Mouse (Mus musculus) lung, embryonic 14.5 days (tissue): ENCODE results near the gene Pip4k2a. TPM values are rescaled to one million over a fixed set of nuclear protein-coding genes. Genes with fewer than 3 reads are reported as not detected.
A peak's percentile ranks its signal among the peaks of the same experiment; 100 is the strongest.

Experiments
- ATAC-seq: fragments of 200-750 bp; cut with Nextera tagmentation; 2 replicates; pipeline ENCODE4 v1.8.0; 2017; ENCODE audit warnings: mild to moderate bottlenecking, moderate TSS enrichment, moderate library complexity; ENCODE audit not compliant: insufficient read depth
- DNase-seq: peaks from one replicate; pipeline ENCODE4 v3.0.0-alpha.2; 2015
- H3K27ac ChIP-seq: fragments of 300-500 bp; sonication (generic); 2 replicates; pipeline ENCODE4 v1.5.1; 2014; ENCODE audit warnings: low read depth, mild to moderate bottlenecking, moderate library complexity
- H3K27me3 ChIP-seq: fragments of 300-500 bp; sonication (generic); 2 replicates; pipeline ENCODE4 v1.6.1; 2014; ENCODE audit warnings: low read length, control low read depth; ENCODE audit not compliant: insufficient read depth
- H3K36me3 ChIP-seq: fragments of 300-500 bp; sonication (generic); 2 replicates; pipeline ENCODE4 v1.6.1; 2014; ENCODE audit warnings: control low read depth; ENCODE audit not compliant: insufficient read depth
- H3K4me1 ChIP-seq: fragments of 300-500 bp; sonication (generic); 2 replicates; pipeline ENCODE4 v1.6.1; 2014; ENCODE audit warnings: antibody characterized with exemption, control low read depth; ENCODE audit not compliant: insufficient read depth
- H3K4me2 ChIP-seq: fragments of 300-500 bp; sonication (generic); 2 replicates; pipeline ENCODE4 v1.6.1; 2014; ENCODE audit warnings: mild to moderate bottlenecking
- H3K4me3 ChIP-seq: fragments of 300-500 bp; sonication (generic); 2 replicates; pipeline ENCODE4 v1.5.1; 2014; ENCODE audit warnings: low read depth, low read length
- H3K9ac ChIP-seq: fragments of 300-500 bp; sonication (generic); 2 replicates; pipeline ENCODE4 v1.6.1; 2014
- H3K9me3 ChIP-seq: fragments of 300-500 bp; sonication (generic); 2 replicates; pipeline ENCODE4 v1.6.1; 2016; ENCODE audit warnings: low read depth, low read length, control low read depth
- CTCF ChIP-seq: IDR thresholded peaks from 2 replicates; pipeline ENCODE4 v1.5.1; 2016; ENCODE audit warnings: antibody characterized with exemption, low read depth
- whole genome bisulfite sequencing: fragments of 180-500 bp; shearing (Covaris S2); extraction: QIAGEN DNeasy Blood & Tissue Kit; methylation state at CpG from one replicate; pipeline ENCODE4 v1.1.7; 2014; 5-methylcytosine and 5-hydroxymethylcytosine counted together
- polyA plus RNA-seq: library from polyadenylated mRNA; unstranded; fragments of >200 nt; fragmentation: Nextera tagmentation; extraction: Ambion mirVana; gene quantifications from 2 replicates; pipeline ENCODE4 v1.2.1, GENCODE M21; 2014

Pip4k2a gene
- polyA plus RNA-seq, 1 experiment from 2014 or later, result 10.2 TPM

GRCm38 (mm10) chr2:18948741-18949140 lies 49.2 kb downstream of the Pip4k2a start:
- no peaks in the 10 kb centered on the region for H3K9me3 ChIP-seq
- no peak for TF ChIP-seq CTCF
- 76% methylated on average over 7 of the region's 7 CpGs for WGBS
- no peak overlapping the region for H3K27ac ChIP-seq
- no peaks in the 10 kb centered on the region for H3K27me3 ChIP-seq
- H3K36me3 ChIP-seq, result no peaks in the 10 kb centered on the region
- no peak overlapping the region for H3K4me3 ChIP-seq
- H3K4me1 ChIP-seq, result peaks cover 7% of the 10 kb centered on the region
- no peak overlapping the region for H3K9ac ChIP-seq
- no peak overlapping the region for H3K4me2 ChIP-seq
- DNase-seq (no peak), ATAC-seq (no peak)

GRCm38 (mm10) chr2:18947669-18948459 lies 50.1 kb downstream of the Pip4k2a start:
- Histone ChIP-seq H3K4me2 (no peak overlapping the region), H3K27ac (peak overlapping the region; percentile 28; the same call in 1 of the 2 replicates), H3K36me3 (no peaks in the 10 kb centered on the region), H3K9ac (no peak overlapping the region), H3K27me3 (no peaks in the 10 kb centered on the region), H3K4me3 (no peak overlapping the region), H3K4me1 (peaks cover 13% of the 10 kb centered on the region), H3K9me3 (no peaks in the 10 kb centered on the region)
- DNase-seq (peak; percentile 66), ATAC-seq (0 out of 2 replicates have a peak, but pooled peaks have one; percentile 16)
- WGBS, result 50% methylated on average over 7 of the region's 7 CpGs
- no peak for TF ChIP-seq CTCF

- Histone ChIP-seq H3K4me3 (no peak overlapping the region), H3K9ac (no peak overlapping the region), H3K9me3 (no peaks in the 10 kb centered on the region), H3K4me1 (peaks cover 10% of the 10 kb centered on the region), H3K27me3 (no peaks in the 10 kb centered on the region), H3K27ac (no peak overlapping the region), H3K36me3 (no peaks in the 10 kb centered on the region), H3K4me2 (no peak overlapping the region)
- TF ChIP-seq CTCF, result no peak
- WGBS, result 68% methylated on average over 1 of the region's 1 CpGs
- DNase-seq (no peak), ATAC-seq (no peak)
Observed at GRCm38 (mm10) chr2:18945438-18945837, 52.5 kb downstream of the Pip4k2a start.

GRCm38 (mm10) chr2:18943930-18944329 lies 54.0 kb downstream of the Pip4k2a start:
- Histone ChIP-seq H3K4me3 (no peak overlapping the region), H3K4me1 (peaks cover 10% of the 10 kb centered on the region), H3K9me3 (no peaks in the 10 kb centered on the region), H3K27me3 (no peaks in the 10 kb centered on the region), H3K4me2 (no peak overlapping the region), H3K36me3 (no peaks in the 10 kb centered on the region), H3K9ac (no peak overlapping the region), H3K27ac (peak overlapping the region; percentile 59)
- ATAC-seq (peak; percentile 77), DNase-seq (peak; percentile 82)
- 77% methylated on average over 2 of the region's 2 CpGs for WGBS
- TF ChIP-seq CTCF, result no peak

GRCm38 (mm10) chr2:18943366-18943765 lies 54.6 kb downstream of the Pip4k2a start:
- H3K4me1 ChIP-seq, result peaks cover 10% of the 10 kb centered on the region
- WGBS, result 44% methylated on average over 4 of the region's 4 CpGs
- H3K4me3 ChIP-seq, result no peak overlapping the region
- H3K27me3 ChIP-seq, result no peaks in the 10 kb centered on the region
- no peak for ATAC-seq
- DNase-seq, result no peak
- no peak overlapping the region for H3K4me2 ChIP-seq
- no peaks in the 10 kb centered on the region for H3K9me3 ChIP-seq
- H3K9ac ChIP-seq, result no peak overlapping the region
- H3K36me3 ChIP-seq, result no peaks in the 10 kb centered on the region
- no peak for TF ChIP-seq CTCF
- H3K27ac ChIP-seq, result peak overlapping the region; percentile 59; the same call in 1 of the 2 replicates

- no peak for ATAC-seq
Observed at GRCm38 (mm10) chr2:18940693-18941270, 57.1 kb downstream of the Pip4k2a start.

GRCm38 (mm10) chr2:18938923-18939329 lies 59.0 kb downstream of the Pip4k2a start:
- no peaks in the 10 kb centered on the region for H3K27me3 ChIP-seq
- no peaks in the 10 kb centered on the region for H3K9me3 ChIP-seq
- TF ChIP-seq CTCF, result no peak
- no peak overlapping the region for H3K4me3 ChIP-seq
- no peak overlapping the region for H3K4me2 ChIP-seq
- DNase-seq, result no peak
- no peaks in the 10 kb centered on the region for H3K36me3 ChIP-seq
- H3K9ac ChIP-seq, result no peak overlapping the region
- 40% methylated on average over 8 of the region's 8 CpGs for WGBS
- no peak for ATAC-seq
- no peak overlapping the region for H3K27ac ChIP-seq
- H3K4me1 ChIP-seq, result peaks cover 14% of the 10 kb centered on the region

More at GRCm38 (mm10) chr2:18940693-18941270, 57.1 kb downstream of the Pip4k2a start:
- H3K27ac ChIP-seq, result no peak overlapping the region
- no peak overlapping the region for H3K4me2 ChIP-seq
- peaks cover 14% of the 10 kb centered on the region for H3K4me1 ChIP-seq
- WGBS, result 48% methylated on average over 12 of the region's 12 CpGs
- H3K36me3 ChIP-seq, result no peaks in the 10 kb centered on the region
- TF ChIP-seq CTCF, result no peak
- no peaks in the 10 kb centered on the region for H3K27me3 ChIP-seq
- H3K4me3 ChIP-seq, result no peak overlapping the region
- no peaks in the 10 kb centered on the region for H3K9me3 ChIP-seq
- no peak for DNase-seq
- H3K9ac ChIP-seq, result no peak overlapping the region
